Mouse (Mus musculus): ENCODE data around the gene Olfr1261. TPM values are rescaled to one million over a fixed set of nuclear protein-coding genes. Genes with fewer than 3 reads are reported as not detected.

The Olfr1261 gene
- total RNA-seq (2021), result not detected

- DNase-seq, result no peak
- intact Hi-C loops (cut with DNase I), result no loop called here
These were observed at the start of gene Olfr1261 for GRCm38 (mm10) chr2:89990921-89991320. Gene Olfr1261 (plus strand): TSS chr2:89991221.

- DNase-seq, result no peak
- intact Hi-C loops (cut with DNase I), result no loop called here
These were observed 42.5 kb upstream of the Olfr1261 start, which contains the start of gene Olfr1259 for GRCm38 (mm10) chr2:89948564-89948963. Gene Olfr1259 (minus strand): TSS chr2:89948664.

- intact Hi-C loops (cut with DNase I), result no loop called here
- DNase-seq, result no peak
These were observed 16.8 kb upstream of the Olfr1261 start, which contains the start of gene Olfr1260 for GRCm38 (mm10) chr2:89974184-89974583. Gene Olfr1260 (plus strand): TSS chr2:89974340.

DNA sequence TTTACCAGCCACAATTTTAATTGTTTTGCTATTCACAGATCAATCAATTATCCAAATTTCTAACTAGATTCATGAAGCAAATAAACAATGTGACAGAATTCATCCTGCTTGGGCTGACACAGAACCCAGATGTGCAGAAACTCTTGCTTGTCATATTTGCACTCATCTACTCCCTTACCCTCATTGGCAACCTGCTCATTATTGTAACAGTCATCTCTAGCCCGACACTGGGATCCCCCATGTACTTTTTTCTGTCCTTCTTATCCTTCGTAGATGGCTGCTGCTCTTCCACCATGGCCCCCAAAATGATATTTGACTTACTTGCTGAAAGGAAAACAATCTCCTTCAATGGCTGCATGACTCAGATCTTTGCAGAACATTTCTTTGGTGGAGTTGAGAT lies 13.3 kb upstream of the Olfr1261 start:
- intact Hi-C loops (cut with DNase I), result no loop called here

GRCm38 (mm10) chr2:89999845-90000244 lies 8.8 kb downstream of the Olfr1261 start, which contains the start of gene Olfr1262:
Gene Olfr1262 (plus strand): TSS chr2:90000145.
- DNase-seq, result no peak
- intact Hi-C loops (cut with DNase I), result no loop called here

More for the DNA sequence above, 13.3 kb upstream of the Olfr1261 start:
- DNase-seq, result no peak

- intact Hi-C loops (cut with DNase I), result no loop called here
- DNase-seq, result no peak
These were observed 20.8 kb downstream of the Olfr1261 start, which contains the start of gene Olfr1263 for GRCm38 (mm10) chr2:90011831-90012230. Gene Olfr1263 (plus strand): TSS chr2:90012131.

GRCm38 (mm10) chr2:90025477-90025876 lies 34.5 kb downstream of the Olfr1261 start, which contains the start of gene Olfr1264:
Gene Olfr1264 (minus strand): TSS chr2:90025577.
- no peak for DNase-seq
- intact Hi-C loops (cut with DNase I), result no loop called here

- intact Hi-C loops (cut with DNase I), result no loop called here
- DNase-seq, result no peak
These were observed 44.0 kb downstream of the Olfr1261 start, which contains the start of gene Olfr1265 for GRCm38 (mm10) chr2:90035037-90035436. Gene Olfr1265 (plus strand): TSS chr2:90035337.

Other genes starting within 250 kb of the Olfr1261 start
- gene Olfr1253, start 234.1 kb upstream of the Olfr1261 start, total RNA-seq (2021), result not detected
- not detected for gene Olfr1254, start 197.6 kb upstream of the Olfr1261 start, total RNA-seq (2021)
- gene Olfr1255, start 179.2 kb upstream of the Olfr1261 start, total RNA-seq (2021), result not detected
- not detected for gene Olfr1256, start 149.7 kb upstream of the Olfr1261 start, total RNA-seq (2021)
- gene Olfr48, start 143.0 kb upstream of the Olfr1261 start, total RNA-seq (2021), result not detected
- not detected for gene Olfr1257, start 112.8 kb upstream of the Olfr1261 start, total RNA-seq (2021)
- not detected for gene Olfr1258, start 63.9 kb upstream of the Olfr1261 start, total RNA-seq (2021)
- not detected for gene Olfr1259, start 42.6 kb upstream of the Olfr1261 start, total RNA-seq (2021)
- gene Olfr1260, start 16.9 kb upstream of the Olfr1261 start, total RNA-seq (2021), result not detected
- not detected for gene Olfr1262, start 8.9 kb downstream of the Olfr1261 start, total RNA-seq (2021)
- not detected for gene Olfr1263, start 20.9 kb downstream of the Olfr1261 start, total RNA-seq (2021)
- not detected for gene Olfr1264, start 34.4 kb downstream of the Olfr1261 start, total RNA-seq (2021)
- not detected for gene Olfr1265, start 44.1 kb downstream of the Olfr1261 start, total RNA-seq (2021)
- not detected for gene Olfr140, start 72.4 kb downstream of the Olfr1261 start, total RNA-seq (2021)
- not detected for gene Olfr1269, start 130.2 kb downstream of the Olfr1261 start, total RNA-seq (2021)
- not detected for gene Olfr32, start 151.1 kb downstream of the Olfr1261 start, total RNA-seq (2021)
- not detected for gene Olfr1270, start 161.9 kb downstream of the Olfr1261 start, total RNA-seq (2021)
- gene Olfr1506, start 233.3 kb downstream of the Olfr1261 start, total RNA-seq (2021), result not detected